Mouse (Mus musculus) heart, adult 2 months (tissue): Measurements from ENCODE around the gene Taf8. TPM values are rescaled to one million over a fixed set of nuclear protein-coding genes. Genes with fewer than 3 reads are reported as not detected.

Experiments
- DNase-seq, 2 experiments: peaks; one replicate each; pipeline ENCODE4 v3.0.0; 2021
- H3K27ac ChIP-seq: fragments of 200-600 bp; 2 replicates; pipeline ENCODE4 v1.8.1; 2022
- H3K27me3 ChIP-seq: fragments of 200-500 bp; 2 replicates; pipeline ENCODE4 v1.6.1; 2012; ENCODE audit warnings: mild to moderate bottlenecking, low read length, inconsistent platforms, mixed read lengths; ENCODE audit not compliant: control insufficient read depth, insufficient read depth
- H3K36me3 ChIP-seq: fragments of 200-500 bp; 2 replicates; pipeline ENCODE4 v1.6.1; 2012; ENCODE audit warnings: low read length, inconsistent platforms; ENCODE audit not compliant: control insufficient read depth, insufficient read depth
- H3K4me1 ChIP-seq: fragments of 200-500 bp; 2 replicates; pipeline ENCODE4 v1.6.1; 2011; ENCODE audit warnings: low read length; ENCODE audit not compliant: control insufficient read depth, insufficient read depth
- H3K4me3 ChIP-seq: fragments of 200-600 bp; 2 replicates; pipeline ENCODE4 v1.8.1; 2022
- H3K79me2 ChIP-seq: fragments of 200-500 bp; replicated peaks from 2 replicates; pipeline ENCODE4 v1.6.1; 2012; ENCODE audit warnings: mild to moderate bottlenecking, inconsistent platforms, low read length, moderate library complexity, mixed read lengths; ENCODE audit not compliant: control insufficient read depth, insufficient read depth
- H3K9ac ChIP-seq: fragments of 200-500 bp; 2 replicates; pipeline ENCODE4 v1.6.1; 2012; ENCODE audit warnings: low read depth, mild to moderate bottlenecking, control low read depth, inconsistent platforms, low read length, mixed read lengths
- CTCF ChIP-seq: fragments of 200-600 bp; IDR thresholded peaks from 2 replicates; pipeline ENCODE4 v1.8.1; 2022; ENCODE audit warnings: antibody characterized with exemption, mild to moderate bottlenecking, moderate library complexity
- EP300 ChIP-seq: fragments of 200-500 bp; IDR thresholded peaks from 2 replicates; pipeline ENCODE4 v1.6.1; 2011; ENCODE audit warnings: low read depth, low read length, control low read depth; ENCODE audit not compliant: insufficient read depth
- POLR2A ChIP-seq: fragments of 200-500 bp; IDR thresholded peaks from 2 replicates; pipeline ENCODE4 v1.6.1; 2011; ENCODE audit warnings: mild to moderate bottlenecking, low read depth, low read length, control low read depth; ENCODE audit not compliant: insufficient read depth
- WGBS: fragments of 180-500 bp; shearing (Covaris S2); methylation state at CpG from one replicate; pipeline ENCODE4 v1.1.7; 2018; 5-methylcytosine and 5-hydroxymethylcytosine counted together
- intact Hi-C: fragments of 180-260 bp; cut with DNase I; formaldehyde crosslinking; loops from one replicate; pipeline ENCODE4 v1.15.1; 2025
- polyA plus RNA-seq: library from polyadenylated mRNA; depleted of rRNA; stranded (reverse); fragments of >200 nt; gene quantifications from 2 replicates; pipeline ENCODE4 v1.2.3, GENCODE M21; 2012
- total RNA-seq, 2 experiments: library from RNA; stranded (reverse); gene quantifications; 2 replicates each; pipeline ENCODE4 v1.2.3; 2021

The Taf8 gene
- total and polyA plus RNA-seq, 3 experiments = 10.8 to 14.2 (median 12.5) TPM

DNA sequence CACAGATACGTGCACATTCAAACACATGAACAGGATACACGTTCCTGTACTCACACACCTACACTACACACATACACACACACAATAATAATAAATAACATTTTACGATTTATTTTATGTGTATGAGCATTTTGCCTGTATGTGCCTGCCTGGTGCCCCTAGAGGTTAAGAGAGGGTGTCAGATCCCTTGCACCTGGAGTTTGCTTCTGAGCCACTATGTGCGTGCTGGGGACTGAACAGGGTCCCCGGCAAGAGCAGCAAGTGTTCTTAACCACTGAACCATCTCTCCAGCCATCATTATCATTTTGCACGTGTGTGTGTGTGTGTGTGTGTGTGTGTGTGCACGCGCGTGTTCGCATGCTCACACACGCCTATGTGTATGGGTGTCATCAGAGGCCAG, 27.5 kb upstream of the Taf8 start:
- no peaks in the 10 kb centered on the region; the same call in 1 of the 2 replicates for H3K4me1 ChIP-seq
- intact Hi-C loops = loop anchor here (5.0 kb wide), 1 partner anchor 33 kb away; no protein-coding TSS in a partner anchor
- no peak for TF ChIP-seq EP300

GRCm38 (mm10) chr17:47528919-47529318, 26.8 kb upstream of the Taf8 start:
- no peak overlapping the region for H3K27ac ChIP-seq
- TF ChIP-seq CTCF = no peak
- no peak for TF ChIP-seq POLR2A
- TF ChIP-seq EP300 = no peak

More for the DNA sequence above, 27.5 kb upstream of the Taf8 start:
- WGBS = 93% methylated on average over 11 of the region's 11 CpGs
- no peaks in the 10 kb centered on the region for H3K79me2 ChIP-seq
- H3K27ac ChIP-seq = no peak overlapping the region
- H3K4me3 ChIP-seq = no peak overlapping the region
- no peak for DNase-seq
- no peaks in the 10 kb centered on the region for H3K36me3 ChIP-seq
- no peak overlapping the region for H3K9ac ChIP-seq
- no peaks in the 10 kb centered on the region for H3K27me3 ChIP-seq

GRCm38 (mm10) chr17:47527581-47528300, 25.6 kb upstream of the Taf8 start:
- TF ChIP-seq POLR2A = no peak
- no peak for TF ChIP-seq CTCF
- no peak for TF ChIP-seq EP300
- Histone ChIP-seq H3K36me3 (no peaks in the 10 kb centered on the region), H3K27me3 (no peaks in the 10 kb centered on the region), H3K27ac (peak overlapping the region; percentile 15; the same call in 1 of the 2 replicates), H3K4me3 (no peak overlapping the region), H3K79me2 (no peaks in the 10 kb centered on the region), H3K9ac (no peak overlapping the region), H3K4me1 (peaks cover 8% of the 10 kb centered on the region)
- DNase-seq = no peak
- intact Hi-C loops = loop anchor here (5.0 kb wide), 1 partner anchor 35 kb away; no protein-coding TSS in a partner anchor
- WGBS = 45% methylated on average over 10 of the region's 10 CpGs

More at GRCm38 (mm10) chr17:47528919-47529318, 26.8 kb upstream of the Taf8 start:
- H3K4me1 ChIP-seq = no peaks in the 10 kb centered on the region; the same call in 1 of the 2 replicates
- H3K79me2 ChIP-seq = no peaks in the 10 kb centered on the region
- intact Hi-C loops = loop anchor here (5.0 kb wide), 1 partner anchor 33 kb away; no protein-coding TSS in a partner anchor
- no peak for DNase-seq
- no peaks in the 10 kb centered on the region for H3K36me3 ChIP-seq
- H3K4me3 ChIP-seq = no peak overlapping the region
- WGBS = 80% methylated on average over 8 of the region's 8 CpGs
- H3K27me3 ChIP-seq = no peaks in the 10 kb centered on the region
- no peak overlapping the region for H3K9ac ChIP-seq

GRCm38 (mm10) chr17:47526856-47527520, 24.9 kb upstream of the Taf8 start:
- intact Hi-C loops = loop anchor here (5.0 kb wide), 1 partner anchor 35 kb away; no protein-coding TSS in a partner anchor
- Histone ChIP-seq H3K9ac (no peak overlapping the region), H3K27ac (peak overlapping the region; percentile 15; the same call in 1 of the 2 replicates), H3K36me3 (no peaks in the 10 kb centered on the region), H3K79me2 (no peaks in the 10 kb centered on the region), H3K4me1 (peaks cover 15% of the 10 kb centered on the region), H3K27me3 (no peaks in the 10 kb centered on the region), H3K4me3 (no peak overlapping the region)
- WGBS = 71% methylated on average over 17 of the region's 17 CpGs
- no peak for DNase-seq
- no peak for TF ChIP-seq POLR2A
- no peak for TF ChIP-seq EP300
- TF ChIP-seq CTCF = no peak

DNA sequence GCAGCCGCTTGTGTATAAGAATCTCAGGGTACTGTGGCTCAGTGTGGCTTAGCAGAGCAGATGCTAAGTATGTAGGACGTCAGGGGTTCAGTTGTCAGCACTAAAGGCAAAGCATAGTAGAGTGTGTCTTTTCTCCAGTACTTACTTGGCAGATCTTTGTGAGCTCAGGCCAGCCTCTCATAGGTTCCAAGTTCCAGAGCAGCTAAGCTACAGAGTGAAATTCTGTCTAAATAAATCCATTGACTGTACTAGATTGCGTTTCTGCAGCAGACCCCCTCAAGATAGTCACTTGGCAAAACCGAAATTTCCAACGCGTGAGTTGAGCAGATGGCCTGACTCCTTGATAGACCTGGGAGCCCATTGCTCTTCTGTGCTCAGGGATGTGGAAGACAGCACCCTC, 22.9 kb upstream of the Taf8 start:
- no peak for TF ChIP-seq CTCF
- no peak for TF ChIP-seq POLR2A
- no peak for TF ChIP-seq EP300
- Histone ChIP-seq H3K27me3 (no peaks in the 10 kb centered on the region), H3K4me1 (peaks cover 15% of the 10 kb centered on the region), H3K27ac (peak overlapping the region; percentile 57), H3K79me2 (no peaks in the 10 kb centered on the region), H3K36me3 (no peaks in the 10 kb centered on the region), H3K9ac (no peak overlapping the region), H3K4me3 (no peak overlapping the region)
- 79% methylated on average over 6 of the region's 6 CpGs for WGBS
- intact Hi-C loops = loop anchor here (5.0 kb wide), 1 partner anchor 37 kb away; no protein-coding TSS in a partner anchor
- DNase-seq = no peak

DNA sequence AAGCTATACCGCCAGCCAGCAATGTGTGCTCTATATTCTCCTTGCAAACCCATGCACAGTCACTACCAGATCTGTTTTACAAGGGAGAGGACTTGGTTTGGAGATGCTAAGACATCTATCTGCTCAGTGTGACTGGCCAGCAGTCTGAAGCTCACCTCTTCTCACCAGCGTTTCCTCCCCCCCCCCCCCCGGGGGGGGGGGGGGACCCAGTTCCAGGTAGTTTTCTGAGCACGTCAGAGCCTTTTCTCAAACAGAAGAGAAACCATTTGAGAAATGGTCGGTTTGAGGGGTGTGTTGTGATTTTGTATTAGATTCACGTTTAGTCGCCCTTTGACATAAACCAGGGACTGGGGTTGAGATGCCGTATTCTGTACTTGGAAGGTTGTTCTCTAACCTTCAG, 22.0 kb upstream of the Taf8 start:
- intact Hi-C loops = no loop called here
- no peak overlapping the region for H3K4me3 ChIP-seq
- 64% methylated on average over 8 of the region's 8 CpGs for WGBS
- DNase-seq = no peak
- H3K27me3 ChIP-seq = no peaks in the 10 kb centered on the region
- H3K4me1 ChIP-seq = peaks cover 15% of the 10 kb centered on the region
- H3K27ac ChIP-seq = no peak overlapping the region
- no peak overlapping the region for H3K9ac ChIP-seq
- H3K79me2 ChIP-seq = no peaks in the 10 kb centered on the region
- TF ChIP-seq POLR2A (no peak), CTCF (no peak), EP300 (no peak)
- H3K36me3 ChIP-seq = no peaks in the 10 kb centered on the region
